Mouse (Mus musculus) forelimb bud, embryonic 11.5 days (tissue): ENCODE data around the gene Gpx3.
"Not testable (repeated sequence)": the region's sequence is repeated elsewhere in the genome, so short reads cannot be mapped to it uniquely, and the experiment has no call there.

ENCODE experiments used
- DNase-seq: peaks from one replicate; pipeline ENCODE4 v3.0.0-alpha.2; 2012; ENCODE audit warnings: low read depth, low spot score

Gene Gpx3

DNA sequence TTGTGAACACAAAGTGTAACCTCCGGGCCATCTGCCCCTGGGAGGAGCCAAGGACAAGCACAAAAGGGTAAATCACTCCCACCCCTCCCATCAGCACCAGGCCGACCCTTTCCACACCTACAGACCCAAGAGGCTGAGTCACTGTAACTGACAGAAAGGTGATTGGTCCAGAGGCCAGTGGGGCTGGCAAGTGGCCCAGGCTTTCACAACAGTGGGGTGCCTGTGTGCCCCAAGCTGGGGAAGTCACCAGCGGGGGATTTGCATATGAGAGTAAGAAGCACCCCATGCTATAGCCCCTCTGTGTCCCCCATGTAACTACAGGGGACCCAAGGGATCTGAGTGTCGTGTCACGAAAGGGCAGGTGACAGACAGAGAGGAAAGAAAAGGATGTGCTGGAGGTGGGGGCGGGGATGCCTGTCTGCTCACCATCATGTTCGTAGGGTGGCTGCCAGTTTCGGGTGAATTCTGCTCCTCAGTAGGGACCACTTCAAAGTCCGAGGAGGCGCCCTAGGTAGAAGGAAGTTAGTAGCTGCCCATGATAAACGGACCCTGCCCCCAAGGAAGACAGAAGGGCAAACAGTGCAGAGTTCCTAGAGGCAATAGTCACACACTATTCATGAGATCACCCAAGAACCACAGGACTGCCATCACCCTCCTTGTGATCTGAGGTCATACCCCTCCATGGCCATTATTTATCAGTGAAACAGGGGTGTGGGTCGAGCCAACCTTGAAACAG, 34.0 kb downstream of the Gpx3 start:
- no peak for DNase-seq

DNA sequence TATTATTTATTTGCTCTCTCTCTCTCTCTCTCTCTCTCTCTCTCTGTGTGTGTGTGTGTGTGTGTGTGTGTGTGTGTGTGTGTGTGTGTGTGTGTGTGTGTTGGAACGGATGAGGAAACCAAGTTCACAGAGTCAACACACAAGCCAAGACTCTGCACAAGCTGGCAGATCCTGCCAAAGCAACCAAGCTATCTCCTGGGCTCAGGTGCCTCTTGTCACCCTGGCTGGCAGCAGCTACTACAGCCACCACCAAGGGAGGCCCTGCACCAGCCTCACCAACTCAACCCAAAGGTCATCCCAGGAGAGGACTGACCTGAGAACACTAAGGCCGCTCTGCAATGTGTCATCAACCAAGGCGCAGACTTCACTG, 34.5 kb downstream of the Gpx3 start:
- no peak for DNase-seq

DNA sequence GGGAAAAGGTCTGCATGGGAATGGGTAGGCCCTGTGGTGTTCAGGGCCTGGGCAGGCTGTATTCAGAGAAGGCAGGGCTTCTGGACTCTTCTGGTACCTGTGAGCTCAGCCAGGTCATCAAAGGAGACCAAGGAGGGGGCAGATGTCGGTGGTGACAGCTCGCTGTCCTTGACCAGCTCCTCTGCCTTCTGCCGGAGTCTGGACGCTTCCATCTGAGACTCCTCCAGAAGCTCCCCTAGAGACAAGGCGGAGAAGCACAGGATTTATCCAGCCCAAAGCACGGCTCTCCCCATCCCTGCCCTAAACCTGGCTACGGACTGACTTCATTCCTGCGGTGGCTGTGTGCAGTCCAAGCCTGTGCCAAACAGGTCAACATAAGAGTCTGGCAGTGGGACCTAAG, 37.2 kb downstream of the Gpx3 start:
- DNase-seq: no peak

DNA sequence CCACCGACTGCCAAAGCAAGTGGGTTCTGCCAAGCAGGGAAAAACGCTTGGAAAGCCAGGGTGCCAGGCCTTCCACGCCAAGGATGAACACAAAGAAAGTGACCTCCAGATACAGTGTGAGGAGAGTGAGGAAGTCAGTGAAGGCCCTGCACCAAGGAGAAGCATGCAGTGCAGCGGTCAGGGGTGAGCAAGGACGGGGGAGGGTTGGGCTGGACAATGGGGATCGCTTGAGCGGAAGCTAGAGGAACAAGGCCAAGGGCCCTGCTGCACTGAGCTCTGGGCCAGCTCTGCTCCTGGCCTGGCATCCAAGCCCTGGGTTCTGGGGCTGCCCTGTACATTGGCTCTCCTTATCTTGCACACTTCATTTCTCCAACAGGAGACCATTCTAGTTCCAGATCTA, 37.8 kb downstream of the Gpx3 start:
- DNase-seq: no peak

DNA sequence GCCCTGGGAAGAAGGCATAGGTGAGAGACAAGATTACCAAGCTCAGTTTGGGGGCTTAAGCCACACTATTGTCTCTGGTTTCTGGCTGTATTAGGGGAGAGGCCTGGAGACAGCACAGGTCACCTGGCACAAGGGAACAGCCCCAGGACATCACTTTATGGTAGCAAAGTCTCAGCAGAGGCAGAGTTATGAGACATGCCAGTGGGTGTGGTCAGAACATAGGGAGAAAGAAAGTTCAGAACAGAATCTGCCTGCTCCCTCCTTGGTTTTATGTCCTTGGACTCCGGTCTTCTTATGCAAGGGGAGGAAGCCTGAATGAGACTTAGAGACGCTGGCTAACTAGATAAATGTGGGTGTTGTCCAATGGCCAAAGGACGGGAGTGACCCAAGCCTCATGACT, 42.4 kb downstream of the Gpx3 start:
- DNase-seq: no peak

DNA sequence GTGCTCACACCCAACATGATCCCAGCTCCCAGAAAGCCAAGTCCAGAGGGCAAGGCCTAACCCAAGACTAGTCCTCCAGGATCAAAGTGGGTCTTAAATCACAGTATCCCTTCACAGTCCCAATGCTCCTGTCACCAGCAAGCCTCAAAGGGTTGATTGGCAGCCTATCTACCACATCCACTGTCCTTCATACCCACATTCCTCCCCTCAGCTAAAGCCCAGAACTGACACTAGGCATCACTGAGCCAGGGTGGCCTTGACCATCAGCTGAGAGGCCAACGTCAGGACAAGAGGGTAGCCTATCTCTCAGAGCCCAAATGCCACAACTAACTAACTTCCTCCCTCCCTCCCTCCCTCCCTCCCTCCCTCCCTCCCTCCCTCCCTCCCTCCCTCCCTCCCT, 47.5 kb downstream of the Gpx3 start:
- DNase-seq: no peak

DNA sequence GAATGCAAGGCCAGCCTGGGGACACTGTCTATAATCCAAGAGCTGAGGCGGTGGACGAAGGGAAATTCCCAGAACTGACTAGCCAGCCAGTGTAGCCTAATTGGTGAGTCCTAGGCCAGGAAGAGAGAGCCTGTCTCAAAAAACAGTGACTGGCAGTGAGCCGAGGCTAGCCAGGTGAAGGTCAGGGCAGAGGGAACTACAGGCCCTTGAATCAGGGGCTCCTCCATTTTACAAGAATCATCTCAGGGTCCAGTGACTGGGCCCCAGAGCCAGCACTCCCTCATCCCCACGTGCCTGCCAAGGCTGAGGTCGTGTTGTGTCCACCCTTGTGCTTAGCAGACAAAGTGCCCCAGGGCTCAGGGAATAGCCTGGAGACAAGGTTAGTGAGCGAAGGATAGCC, 48.4 kb downstream of the Gpx3 start:
- no peak for DNase-seq

DNA sequence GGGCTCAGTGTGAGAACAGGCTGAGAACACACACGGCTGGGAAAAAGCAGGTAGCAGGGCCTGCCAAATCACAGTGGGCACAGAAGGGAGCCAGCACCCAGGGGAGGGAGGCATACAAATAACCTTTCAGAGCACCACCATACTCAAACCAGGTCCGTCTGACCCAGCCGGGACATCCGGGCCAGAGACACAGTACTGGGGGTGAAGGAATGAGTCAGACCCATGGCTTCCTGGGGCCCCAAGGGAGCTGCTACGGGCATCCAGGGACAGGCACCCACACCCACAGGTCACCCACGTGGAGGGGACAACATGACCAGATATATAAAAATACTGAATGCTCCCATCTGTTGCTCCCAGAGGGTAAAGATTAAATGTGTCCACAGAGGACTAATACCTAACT, 50.4 kb downstream of the Gpx3 start:
- no peak for DNase-seq

DNA sequence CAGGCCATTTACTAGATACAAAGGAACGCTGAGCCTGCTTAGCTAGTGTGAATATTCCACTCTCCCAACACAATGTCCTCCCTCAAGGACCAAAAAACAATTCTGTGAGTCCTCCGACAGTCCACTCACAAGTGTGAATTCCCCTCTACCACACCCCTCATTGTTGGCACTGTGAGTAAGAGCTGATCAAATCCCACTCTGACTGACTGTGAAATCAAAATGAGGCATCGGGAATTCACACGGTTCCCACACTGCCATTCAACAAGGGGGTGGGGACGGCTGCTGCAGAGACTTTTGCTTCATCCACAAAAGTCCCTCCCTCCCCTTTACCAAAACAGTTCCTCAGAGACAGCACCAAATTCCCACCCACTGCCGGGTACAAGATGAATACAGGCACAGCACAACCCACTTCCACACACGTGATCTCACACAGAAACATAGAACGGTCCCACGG, 51.8 kb downstream of the Gpx3 start:
- no peak for DNase-seq

DNA sequence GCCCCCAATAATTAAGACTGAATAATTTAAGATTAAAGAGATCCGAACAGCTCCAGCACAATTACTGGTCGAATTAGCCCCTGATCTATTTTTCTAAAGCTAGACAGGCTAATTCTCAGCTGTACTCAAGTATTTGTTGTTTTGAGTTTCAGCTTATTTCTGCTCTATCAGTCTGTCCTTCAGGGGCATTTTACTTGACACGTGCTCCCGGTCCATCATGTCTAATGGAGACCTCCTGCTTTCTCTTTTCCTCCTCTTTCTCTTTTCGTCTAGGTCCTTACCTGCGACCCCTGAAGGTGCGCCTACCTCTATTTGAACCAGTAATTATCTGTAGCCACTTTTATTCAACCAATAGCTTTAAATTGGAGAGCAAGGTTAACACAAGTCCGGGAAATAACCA, 52.5 kb downstream of the Gpx3 start:
- no peak for DNase-seq

DNA sequence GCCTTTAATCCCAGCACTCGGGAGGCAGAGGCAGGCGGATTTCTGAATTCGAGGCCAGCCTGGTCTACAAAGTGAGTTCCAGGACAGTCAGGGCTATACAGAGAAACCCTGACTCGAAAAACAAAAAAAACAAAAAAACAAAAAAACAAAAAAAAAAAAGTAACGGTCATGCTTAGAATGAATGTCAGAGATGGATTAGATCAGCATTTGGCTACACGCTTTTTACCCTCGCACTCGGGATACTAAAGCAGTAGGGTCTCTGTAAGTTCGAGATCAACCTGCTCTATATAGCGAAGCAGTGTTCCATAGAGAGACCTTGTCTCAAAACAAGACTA, 53.1 kb downstream of the Gpx3 start:
- DNase-seq: not testable (repeated sequence)

DNA sequence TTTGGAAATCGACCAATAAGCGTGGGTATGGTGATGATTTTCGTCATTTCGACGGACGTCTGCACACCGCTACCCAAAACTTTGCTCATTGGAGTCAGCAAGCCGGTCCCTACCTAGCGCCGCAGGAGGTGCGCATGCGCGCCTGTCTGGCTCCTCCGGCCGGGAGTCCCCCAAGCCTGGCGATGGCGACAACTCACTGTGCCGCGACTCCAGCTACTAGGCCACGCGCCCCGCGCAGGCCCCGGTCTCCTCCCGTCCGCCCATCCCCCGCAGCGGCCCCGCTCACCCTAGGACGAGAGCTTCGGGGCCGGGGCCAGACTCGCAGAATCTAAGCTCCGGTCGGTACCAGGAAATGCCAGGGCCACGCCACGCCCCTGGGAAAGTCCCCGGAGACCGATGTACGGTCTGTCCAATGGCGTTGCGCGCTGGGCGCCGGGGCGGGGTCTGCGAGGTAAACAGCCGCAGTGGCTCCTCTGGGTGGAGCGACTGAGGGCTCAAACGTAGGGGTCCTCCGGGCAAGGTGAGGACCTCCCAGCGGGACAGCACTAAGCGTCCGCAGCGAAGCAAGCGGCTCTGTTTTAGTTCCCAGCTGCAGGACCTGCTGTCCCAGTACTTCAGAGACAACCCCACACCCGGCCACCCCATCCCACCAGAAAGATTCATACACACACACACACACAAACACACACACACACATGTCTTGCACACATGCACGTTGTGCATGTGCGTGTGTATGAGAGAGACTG, 53.7 kb downstream of the Gpx3 start:
- DNase-seq: peak; percentile 95

DNA sequence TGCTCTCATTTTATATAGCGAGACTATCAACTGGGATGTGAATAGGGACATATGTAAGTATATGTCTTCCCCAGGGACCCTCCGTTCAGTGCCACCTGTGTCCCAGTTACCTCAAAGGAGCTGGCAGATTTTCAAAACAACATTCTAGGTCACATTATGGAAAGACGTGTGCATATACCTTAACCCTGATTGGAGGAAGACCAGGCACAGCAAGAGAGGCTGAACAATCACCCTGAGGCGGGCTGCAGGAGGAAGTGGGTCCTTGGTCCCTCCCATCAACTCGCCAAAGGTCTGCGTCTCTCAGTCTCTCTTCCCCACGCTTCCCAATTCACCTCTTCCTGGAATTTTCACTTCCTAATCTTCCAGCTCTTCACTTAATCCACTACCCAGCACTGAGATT, 54.7 kb downstream of the Gpx3 start:
- no peak for DNase-seq

DNA sequence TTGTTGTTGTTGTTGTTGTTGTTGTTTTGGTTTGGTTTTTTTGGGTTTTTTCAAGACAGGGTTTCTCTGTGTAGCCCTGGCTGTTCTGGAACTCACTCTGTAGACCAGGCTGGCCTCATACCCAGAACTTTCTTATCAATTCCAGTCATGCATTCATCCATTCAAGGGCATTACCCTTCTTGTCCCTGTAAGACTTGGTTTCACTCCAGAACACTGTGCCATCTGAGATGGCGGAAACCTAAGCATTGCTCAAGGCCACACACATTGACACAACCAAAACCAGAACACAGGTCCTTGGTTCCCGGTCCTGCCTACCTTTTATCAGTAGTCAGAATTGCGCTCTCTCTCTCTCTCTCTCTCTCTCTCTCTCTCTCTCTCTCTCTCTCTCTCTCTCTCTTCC, 55.5 kb downstream of the Gpx3 start:
- DNase-seq: not testable (repeated sequence)

DNA sequence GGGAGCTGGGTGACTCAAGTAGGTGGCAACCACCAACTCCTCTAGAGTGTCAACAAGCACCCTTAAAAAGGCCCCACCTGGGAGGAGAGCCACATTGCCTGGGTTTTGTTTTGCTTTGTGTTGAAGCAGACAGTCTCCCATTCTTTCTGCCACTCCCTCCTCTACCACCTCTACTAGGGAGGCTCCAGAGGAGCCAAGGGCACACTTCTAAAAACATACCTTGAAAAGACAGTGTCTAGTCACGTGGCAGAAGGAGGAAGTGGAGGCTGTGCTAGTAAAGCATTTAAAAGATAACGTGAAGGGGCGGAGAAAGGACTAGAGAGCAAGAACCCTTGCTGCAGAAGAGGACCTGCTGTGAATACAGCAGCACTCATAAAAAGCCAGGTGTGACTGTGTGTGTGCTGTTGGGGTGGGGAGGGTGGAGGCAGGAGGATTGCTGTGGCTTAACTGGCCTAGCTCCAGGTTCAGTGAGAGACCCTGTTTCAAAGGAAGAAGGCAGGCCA, 56.4 kb downstream of the Gpx3 start:
- DNase-seq: no peak
